ENCODE assay signal across 8 mouse cellular contexts in the genomic region with DNA sequence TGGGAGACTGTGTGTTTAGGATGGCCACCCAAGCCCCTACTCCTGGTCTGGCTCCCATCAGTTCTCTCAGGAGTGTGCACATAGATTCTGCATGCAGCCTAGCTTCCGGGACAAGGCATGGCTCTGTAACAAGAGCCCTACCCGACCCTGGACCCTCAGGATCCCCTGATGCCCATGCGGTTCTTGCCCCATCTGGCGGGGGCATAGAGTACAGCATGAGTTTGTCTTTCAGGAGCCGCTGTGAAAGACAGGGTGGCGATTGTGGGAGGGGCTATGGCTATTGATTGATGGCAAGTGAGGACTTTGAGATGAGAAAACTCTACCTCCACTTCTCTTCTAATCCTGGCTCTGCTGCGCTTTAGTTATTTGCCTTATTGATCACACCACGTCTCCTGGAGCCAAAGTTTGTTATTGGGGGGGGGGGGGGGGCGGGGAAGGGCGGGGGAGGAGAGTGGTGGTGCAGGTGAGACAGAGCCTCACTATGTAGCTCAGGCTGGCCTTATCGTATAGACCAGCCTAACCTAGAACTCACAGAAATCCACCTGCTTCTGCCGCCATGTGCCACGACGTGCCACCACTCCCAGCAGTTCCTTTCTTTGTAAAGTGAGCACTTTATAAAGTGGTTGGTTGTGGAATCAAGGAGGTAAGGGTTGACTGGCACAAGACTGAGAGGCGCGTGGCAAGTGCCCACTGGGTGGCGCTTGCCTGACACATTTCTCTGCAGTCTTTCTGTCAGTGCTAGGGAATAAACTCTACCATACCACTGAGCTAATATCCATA. TPM values are rescaled to one million over a fixed set of nuclear protein-coding genes. Genes with fewer than 3 reads are reported as not detected.
DNase-seq lines count a peak whose midpoint lies in the region; ATAC-seq and TF ChIP-seq lines count a peak whose summit lies in the region.

No protein-coding gene starts in this region.

- TF ChIP-seq CTCF in kidney, adult 2 months (conservative IDR thresholded peaks at IDR 0.05; ENCODE audit: insufficient read depth, insufficient read length, low read depth, low read length), result peak; percentile 81

- H3K4me2 ChIP-seq in midbrain, embryonic 11.5 days, result peak overlapping the region; percentile 13; the same call in 1 of the 2 replicates

- intact Hi-C loops in gastrocnemius, postnatal 14 days (cut with DNase I; ENCODE audit: low total_unique reads), result loop anchor here (5.0 kb wide), 1 partner anchor 133 kb away; the partner anchor contains the start of gene Ncapg
- intact Hi-C loops in left cerebral cortex, postnatal 4 days (cut with DNase I), result loop anchor here (5.0 kb wide), 1 partner anchor 133 kb away; the partner anchor contains the start of gene Ncapg

- H3K4me3 ChIP-seq in kidney, adult 2 months (ENCODE audit: insufficient read depth, low read depth, low read length), result peak overlapping the region; percentile 5; the same call in 1 of the 2 replicates
- H3K4me3 ChIP-seq in midbrain, embryonic 11.5 days (ENCODE audit: low read depth, low read length), result no peak overlapping the region

- H3K9me3 ChIP-seq in midbrain, embryonic 11.5 days (ENCODE audit: control insufficient read depth, low read length), result no peaks in the 10 kb centered on the region

- peak; percentile 37 to 40 for DNase-seq in heart, adult 18-20 months
- DNase-seq in heart, adult 8-10 months (ENCODE audit: low spot score), result no peak
- peak; percentile 71 to 72 for DNase-seq in cerebellum, postnatal 36 days
- peak; percentile 22 for DNase-seq in gastrocnemius, postnatal 14 days
- DNase-seq in kidney, adult 2 months, result peak; percentile 92
- DNase-seq in left cerebral cortex, postnatal 4 days, result peak; percentile 71
- peak; percentile 92 for DNase-seq in midbrain, embryonic 11.5 days (ENCODE audit: low spot score, missing footprints)
- peak; percentile 23 to 47 for DNase-seq in spleen, postnatal 14 days (ENCODE audit: low spot score in 2 of 2)

- H3K9ac ChIP-seq in midbrain, embryonic 11.5 days (ENCODE audit: low read length), result no peak overlapping the region

- H3K4me1 ChIP-seq in kidney, adult 2 months (ENCODE audit: control insufficient read depth, insufficient read depth, low read length), result peaks cover 3% of the 10 kb centered on the region; the same call in 1 of the 2 replicates
- H3K4me1 ChIP-seq in midbrain, embryonic 11.5 days (ENCODE audit: control insufficient read depth, insufficient read depth, low read length), result no peaks in the 10 kb centered on the region

- no peaks in the 10 kb centered on the region for H3K36me3 ChIP-seq in kidney, adult 2 months (ENCODE audit: control insufficient read depth, insufficient read depth, low read length)
- 0 out of 2 replicates have a peak, but pooled peaks cover 2% of the 10 kb centered on the region for H3K36me3 ChIP-seq in midbrain, embryonic 11.5 days (ENCODE audit: control insufficient read depth, insufficient read depth, low read length)

- H3K27me3 ChIP-seq in kidney, adult 2 months (replicated peaks; ENCODE audit: control insufficient read depth, insufficient read depth, low read length), result no peaks in the 10 kb centered on the region
- H3K27me3 ChIP-seq in midbrain, embryonic 11.5 days (ENCODE audit: control insufficient read depth, insufficient read depth, low read length), result no peaks in the 10 kb centered on the region

- peak; percentile 87 for ATAC-seq in midbrain, embryonic 11.5 days (ENCODE audit: low FRiP score)

- H3K27ac ChIP-seq in kidney, adult 2 months (ENCODE audit: insufficient read depth, low read depth, low read length), result no peak overlapping the region
- H3K27ac ChIP-seq in midbrain, embryonic 11.5 days (ENCODE audit: low read depth, low read length), result no peak overlapping the region

- WGBS in kidney, adult 2 months, result 6% methylated on average over 17 of the region's 17 CpGs
- WGBS in midbrain, embryonic 11.5 days, result 8% methylated on average over 17 of the region's 17 CpGs

- TF ChIP-seq POLR2A in kidney, adult 2 months (IDR thresholded peaks at IDR 0.05; ENCODE audit: low read depth, low read length), result no peak

RNA-seq across cellular contexts. Expression of gene Med28, which starts 14.5 kb away (rescaled TPM):
- total RNA-seq in heart, adult 18-20 months (2021), result 10 to 100 TPM; 56.7 to 61.3 TPM
- total RNA-seq in heart, adult 8-10 months (2022), result 10 to 100 TPM; 57.0 to 63.5 (median 57.4) TPM
- total RNA-seq in gastrocnemius, postnatal 14 days (2021), result 10 to 100 TPM; 38.4 to 42.2 TPM
- polyA plus RNA-seq in kidney, adult 2 months (2012; rRNA removed), result 173 and 194 TPM in 2 replicates
- total RNA-seq in left cerebral cortex, postnatal 4 days (2021), result 10 to 100 TPM; 91.8 to 96.5 TPM
- 284 and 309 TPM in 2 replicates for polyA plus RNA-seq in midbrain, embryonic 11.5 days (2014; fragmentation: Nextera tagmentation; extraction: Ambion mirVana)

RNA-seq across cellular contexts. Expression of gene Lap3, which starts 41.3 kb away (rescaled TPM):
- 100 to 1,000 TPM; 115 to 134 TPM for total RNA-seq in heart, adult 18-20 months (2021)
- 100 to 1,000 TPM; 103 to 108 (median 108) TPM for total RNA-seq in heart, adult 8-10 months (2022)
- 10 to 100 TPM; 72.6 to 76.4 TPM for total RNA-seq in gastrocnemius, postnatal 14 days (2021)
- polyA plus RNA-seq in kidney, adult 2 months (2012; rRNA removed), result 93.2 and 96.5 TPM in 2 replicates
- total RNA-seq in left cerebral cortex, postnatal 4 days (2021), result 10 to 100 TPM; 31.0 to 38.4 TPM
- polyA plus RNA-seq in midbrain, embryonic 11.5 days (2014; fragmentation: Nextera tagmentation; extraction: Ambion mirVana), result 84.7 and 85.8 TPM in 2 replicates
